ENCODE assay signal across 15 mouse cellular contexts in genomic region chr10:95015298-95015951, GRCm38 (mm10).
DNase-seq lines count a peak whose midpoint lies in the region; ATAC-seq lines count a peak whose summit lies in the region.
"Had no signal": no experiment of that assay in that cellular context is flagged by ENCODE, and none has a peak within 500 bp of the region (broad histone marks: within the 10 kb centered on the region; RNA-seq: fewer than 3 reads in every experiment).

No protein-coding gene starts in this region.

- H3K36me3 ChIP-seq in hindbrain, embryonic 15.5 days, result no peaks in the 10 kb centered on the region
- no peaks in the 10 kb centered on the region for H3K36me3 ChIP-seq in hindbrain, embryonic 11.5 days (ENCODE audit: control insufficient read depth, insufficient read depth, low read length)
- H3K36me3 ChIP-seq in neural tube, embryonic 13.5 days, result no peaks in the 10 kb centered on the region
- H3K36me3 ChIP-seq in liver, embryonic 11.5 days (ENCODE audit: control insufficient read depth, insufficient read depth, low read length), result no peaks in the 10 kb centered on the region

- H3K4me1 ChIP-seq in hindbrain, embryonic 15.5 days (replicated peaks), result no peaks in the 10 kb centered on the region
- no peaks in the 10 kb centered on the region; the same call in 1 of the 2 replicates for H3K4me1 ChIP-seq in hindbrain, embryonic 11.5 days (replicated peaks; ENCODE audit: control insufficient read depth, insufficient read depth, low read length)
- H3K4me1 ChIP-seq in neural tube, embryonic 13.5 days (replicated peaks), result 0 out of 2 replicates have a peak, but pooled peaks cover 7% of the 10 kb centered on the region
- no peaks in the 10 kb centered on the region for H3K4me1 ChIP-seq in liver, embryonic 11.5 days (replicated peaks; ENCODE audit: control insufficient read depth, insufficient read depth, low read length)
- H3K4me1 ChIP-seq: forebrain, embryonic 13.5 days had no signal

- H3K27me3 ChIP-seq in hindbrain, embryonic 15.5 days, result no peaks in the 10 kb centered on the region
- H3K27me3 ChIP-seq in hindbrain, embryonic 11.5 days (ENCODE audit: control insufficient read depth, insufficient read depth, low read length), result no peaks in the 10 kb centered on the region
- no peaks in the 10 kb centered on the region for H3K27me3 ChIP-seq in neural tube, embryonic 13.5 days
- H3K27me3 ChIP-seq in liver, embryonic 11.5 days (replicated peaks; ENCODE audit: control insufficient read depth, insufficient read depth, low read length), result no peaks in the 10 kb centered on the region
- H3K27me3 ChIP-seq: forebrain, embryonic 13.5 days had no signal

- no peak overlapping the region for H3K27ac ChIP-seq in hindbrain, embryonic 15.5 days (replicated peaks)
- no peak overlapping the region for H3K27ac ChIP-seq in hindbrain, embryonic 11.5 days (ENCODE audit: low read depth, low read length)
- no peak overlapping the region for H3K27ac ChIP-seq in neural tube, embryonic 13.5 days (replicated peaks)
- no peak overlapping the region for H3K27ac ChIP-seq in liver, embryonic 11.5 days (ENCODE audit: low read depth, low read length)
- H3K27ac ChIP-seq: forebrain, embryonic 13.5 days; left cerebral cortex, adult 2 months; macrophage had no signal

- peak; percentile 72 for ATAC-seq in hindbrain, embryonic 15.5 days (ENCODE audit: low FRiP score, low read depth)
- ATAC-seq in hindbrain, embryonic 11.5 days (ENCODE audit: low FRiP score), result no peak
- peak; percentile 36; the same call in 1 of the 2 replicates for ATAC-seq in neural tube, embryonic 13.5 days (ENCODE audit: low read depth)
- no peak for ATAC-seq in liver, embryonic 11.5 days (replicated peaks; ENCODE audit: low FRiP score)
- ATAC-seq: forebrain, embryonic 13.5 days had no signal

- no peaks in the 10 kb centered on the region for H3K9me3 ChIP-seq in hindbrain, embryonic 15.5 days
- H3K9me3 ChIP-seq in hindbrain, embryonic 11.5 days (ENCODE audit: control insufficient read depth, low read length), result no peaks in the 10 kb centered on the region
- H3K9me3 ChIP-seq in neural tube, embryonic 13.5 days, result no peaks in the 10 kb centered on the region
- no peaks in the 10 kb centered on the region for H3K9me3 ChIP-seq in liver, embryonic 11.5 days (ENCODE audit: control insufficient read depth, low read length)
- H3K9me3 ChIP-seq: forebrain, embryonic 13.5 days had no signal

- WGBS in hindbrain, embryonic 15.5 days, result 63% methylated on average over 9 of the region's 9 CpGs
- 87% methylated on average over 9 of the region's 9 CpGs for WGBS in hindbrain, embryonic 11.5 days
- 63% methylated on average over 9 of the region's 9 CpGs for WGBS in neural tube, embryonic 13.5 days
- 91% methylated on average over 9 of the region's 9 CpGs for WGBS in liver, embryonic 11.5 days

- H3K4me2 ChIP-seq in hindbrain, embryonic 15.5 days, result no peak overlapping the region
- no peak overlapping the region for H3K4me2 ChIP-seq in hindbrain, embryonic 11.5 days (replicated peaks; ENCODE audit: low read depth, low read length)
- H3K4me2 ChIP-seq in neural tube, embryonic 13.5 days, result no peak overlapping the region
- H3K4me2 ChIP-seq in liver, embryonic 11.5 days, result no peak overlapping the region
- H3K4me2 ChIP-seq: forebrain, embryonic 13.5 days had no signal

- no peak for DNase-seq in hindbrain, embryonic 11.5 days (ENCODE audit: low spot score)
- DNase-seq in neural tube, embryonic 10.5 days (ENCODE audit: extremely low spot score, low spot score), result no peak
- DNase-seq in cerebellum, postnatal 14 days, result peak; percentile 73 to 77
- DNase-seq in embryo, embryonic 9.5 days (ENCODE audit: extremely low spot score), result no peak
- DNase-seq in liver, embryonic 11.5 days (ENCODE audit: low spot score), result no peak
- DNase-seq in adrenal gland, adult 2 months, result no peak
- DNase-seq: B cell, adult 2 months; kidney, adult 8-10 months; lung, adult 18-20 months; right cerebral cortex, postnatal 14 days had no signal

- H3K9ac ChIP-seq in hindbrain, embryonic 15.5 days, result no peak overlapping the region
- H3K9ac ChIP-seq in hindbrain, embryonic 11.5 days (ENCODE audit: low read depth, low read length), result no peak overlapping the region
- H3K9ac ChIP-seq in neural tube, embryonic 13.5 days, result no peak overlapping the region
- H3K9ac ChIP-seq in liver, embryonic 11.5 days (ENCODE audit: low read depth, low read length), result no peak overlapping the region
- H3K9ac ChIP-seq: forebrain, embryonic 13.5 days had no signal

- no peak overlapping the region for H3K4me3 ChIP-seq in hindbrain, embryonic 15.5 days
- H3K4me3 ChIP-seq in hindbrain, embryonic 11.5 days (ENCODE audit: low read depth, low read length), result no peak overlapping the region
- no peak overlapping the region for H3K4me3 ChIP-seq in neural tube, embryonic 13.5 days
- H3K4me3 ChIP-seq in liver, embryonic 11.5 days (ENCODE audit: low read depth, low read length), result no peak overlapping the region
- H3K4me3 ChIP-seq: forebrain, embryonic 13.5 days; left cerebral cortex, adult 2 months had no signal

Comparison
In these comparisons a context has a peak if more than half of its experiments do, and no peak if none do; other contexts are left out.
1. ATAC-seq: peak in hindbrain, embryonic 15.5 days (single experiment) and neural tube, embryonic 13.5 days (single experiment); none in hindbrain, embryonic 11.5 days (single experiment) and liver, embryonic 11.5 days (single experiment).
2. DNase-seq: peak in cerebellum, postnatal 14 days (2 of 2); none in hindbrain, embryonic 11.5 days (single experiment), neural tube, embryonic 10.5 days (single experiment), embryo, embryonic 9.5 days (single experiment), liver, embryonic 11.5 days (single experiment) and adrenal gland, adult 2 months (single experiment).